Mouse (Mus musculus) adrenal gland, adult (tissue): ENCODE data around the gene Chl1.

Experiments used
- DNase-seq, 2 experiments: peaks; one replicate each; pipeline ENCODE4 v3.0.0; 2022 to 2023; ENCODE audit warnings: low spot score in 1 of 2; ENCODE audit not compliant: inconsistent age in 2 of 2

The Chl1 gene

DNA sequence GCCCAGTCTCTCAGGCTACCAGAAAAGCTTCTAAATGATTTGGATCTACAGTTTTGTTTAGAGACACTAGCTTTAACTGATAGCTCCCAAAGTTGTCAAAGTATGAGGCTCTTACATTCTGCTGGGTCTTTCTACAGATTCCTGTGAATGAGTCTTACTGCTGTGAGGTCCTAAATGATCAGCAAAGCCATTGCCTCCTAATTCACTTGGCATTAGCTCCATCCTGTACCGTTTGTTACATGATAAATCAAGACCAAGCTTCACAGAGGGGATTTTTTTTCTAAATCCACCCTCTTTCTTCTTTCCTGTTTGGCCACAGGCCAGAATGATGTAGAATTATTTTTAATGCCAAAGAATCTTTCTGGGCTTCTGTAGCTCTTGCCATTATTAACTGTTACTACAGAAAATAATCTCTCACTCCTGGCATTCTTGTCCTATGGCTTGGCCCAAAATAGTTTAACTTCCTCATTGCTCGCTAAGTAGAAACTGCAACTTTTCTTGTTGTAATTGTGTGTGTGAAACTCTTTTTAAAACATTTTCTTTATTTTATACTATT, 280.8 kb downstream of the Chl1 start:
- no peak for DNase-seq

DNA sequence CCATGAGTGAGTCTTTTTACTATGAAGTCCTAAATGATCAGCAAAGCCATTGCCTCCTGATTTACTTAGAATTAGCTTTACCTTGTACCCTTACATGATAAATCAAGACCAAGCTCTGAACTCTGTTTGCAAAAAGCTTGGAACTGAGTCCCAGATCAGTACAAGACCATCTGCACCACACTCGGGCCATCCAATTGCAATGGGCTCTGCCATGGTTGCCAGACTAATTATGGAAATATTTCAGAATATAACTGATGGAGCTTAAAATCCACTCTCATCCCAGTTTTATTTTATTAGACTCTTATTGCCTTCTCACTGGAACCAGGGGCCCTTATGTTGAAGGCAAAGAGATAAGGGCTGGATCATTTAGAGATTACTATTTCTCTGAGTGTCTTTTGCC, 284.9 kb downstream of the Chl1 start:
- DNase-seq: no peak
